Mouse (Mus musculus) spleen, adult 12 weeks (tissue): ENCODE data around the gene Efna3.

ENCODE experiments used
- DNase-seq: peaks from one replicate; pipeline ENCODE4 v3.0.0; 2022; ENCODE audit warnings: low spot score

The Efna3 gene

GRCm38 (mm10) chr3:89315930-89316831 is 6.6 kb downstream of the Efna3 start:
- no peak for DNase-seq

GRCm38 (mm10) chr3:89315195-89315929 is 7.4 kb downstream of the Efna3 start:
- DNase-seq = no peak

- DNase-seq = no peak
Measured at GRCm38 (mm10) chr3:89314791-89315190, 8.0 kb downstream of the Efna3 start.

GRCm38 (mm10) chr3:89314340-89314739 is 8.4 kb downstream of the Efna3 start:
- no peak for DNase-seq

GRCm38 (mm10) chr3:89308089-89308488 is 14.7 kb downstream of the Efna3 start:
- peak; percentile 31 for DNase-seq

- no peak for DNase-seq
Measured at GRCm38 (mm10) chr3:89305551-89306325, 17.0 kb downstream of the Efna3 start.

GRCm38 (mm10) chr3:89305105-89305504 is 17.7 kb downstream of the Efna3 start:
- DNase-seq = no peak

- no peak for DNase-seq
Measured at GRCm38 (mm10) chr3:89304440-89304839, 18.3 kb downstream of the Efna3 start.

- no peak for DNase-seq
Measured at GRCm38 (mm10) chr3:89300514-89300913, 22.3 kb downstream of the Efna3 start.

GRCm38 (mm10) chr3:89300071-89300470 is 22.7 kb downstream of the Efna3 start:
- DNase-seq = no peak

GRCm38 (mm10) chr3:89299499-89299898 is 23.3 kb downstream of the Efna3 start:
- DNase-seq = no peak

GRCm38 (mm10) chr3:89298908-89299307 is 23.9 kb downstream of the Efna3 start:
- no peak for DNase-seq

GRCm38 (mm10) chr3:89296761-89297396 is 25.9 kb downstream of the Efna3 start:
- DNase-seq = no peak

- DNase-seq = no peak
Measured at GRCm38 (mm10) chr3:89295685-89296230, 27.0 kb downstream of the Efna3 start.

GRCm38 (mm10) chr3:89294195-89294594 is 28.6 kb downstream of the Efna3 start:
- DNase-seq = no peak

GRCm38 (mm10) chr3:89293247-89293918 is 29.4 kb downstream of the Efna3 start:
- no peak for DNase-seq

GRCm38 (mm10) chr3:89292303-89292702 is 30.5 kb downstream of the Efna3 start:
- no peak for DNase-seq

- DNase-seq = no peak
Measured at GRCm38 (mm10) chr3:89291874-89292273, 30.9 kb downstream of the Efna3 start.

GRCm38 (mm10) chr3:89288503-89288928 is 34.2 kb downstream of the Efna3 start:
- DNase-seq = no peak

GRCm38 (mm10) chr3:89287286-89287685 is 35.5 kb downstream of the Efna3 start:
- no peak for DNase-seq

GRCm38 (mm10) chr3:89285526-89285925 is 37.2 kb downstream of the Efna3 start:
- no peak for DNase-seq
